Mouse (Mus musculus): ENCODE results near the gene Msantd2. TPM values are rescaled to one million over a fixed set of nuclear protein-coding genes. Genes with fewer than 3 reads are reported as not detected.

Msantd2 gene
- polyA plus RNA-seq (2016; fragmentation: Nextera tagmentation; extraction: Ambion mirVana) = 21.7 and 28.2 TPM in 2 replicates

- peak within 1 kb of the TSS; percentile 99 for H3K9ac ChIP-seq
- H3K36me3 ChIP-seq = peaks cover 2% of the 10 kb centered on the region
- H3K4me2 ChIP-seq = peak within 1 kb of the TSS; percentile 97
- H3K27me3 ChIP-seq (replicated peaks) = no peaks in the 10 kb centered on the region
- H3K4me1 ChIP-seq (replicated peaks) = peaks cover 15% of the 10 kb centered on the region
- WGBS = under 1% methylated on average over 43 of the region's 44 CpGs
- H3K9me3 ChIP-seq (replicated peaks) = peaks cover under 1% of the 10 kb centered on the region; the same call in 1 of the 2 replicates
- H3K4me3 ChIP-seq = peak within 1 kb of the TSS; percentile 99
- H3K27ac ChIP-seq (ENCODE audit: poor library complexity, severe bottlenecking) = peak within 1 kb of the TSS; percentile 98
- ATAC-seq (ENCODE audit: insufficient number of reproducible peaks, low FRiP score) = peak; percentile 95
Measured at GRCm38 (mm10) chr9:37488611-37489396, at the start of gene Msantd2. TSS of gene Msantd2 (plus strand) at chr9:37489319.

- no peak for ATAC-seq (ENCODE audit: insufficient number of reproducible peaks, low FRiP score)
- no peak overlapping the region for H3K4me3 ChIP-seq
- WGBS = under 1% methylated on average over 5 of the region's 5 CpGs
- H3K9ac ChIP-seq = no peak overlapping the region
- H3K27me3 ChIP-seq (replicated peaks) = peaks cover 69% of the 10 kb centered on the region
- H3K9me3 ChIP-seq (replicated peaks) = no peaks in the 10 kb centered on the region
- peaks cover 6% of the 10 kb centered on the region; the same call in 1 of the 2 replicates for H3K4me1 ChIP-seq (replicated peaks)
- no peaks in the 10 kb centered on the region for H3K36me3 ChIP-seq
- H3K4me2 ChIP-seq = no peak overlapping the region
- no peak overlapping the region for H3K27ac ChIP-seq (ENCODE audit: poor library complexity, severe bottlenecking)
Measured at GRCm38 (mm10) chr9:37452401-37452800, 36.7 kb upstream of the Msantd2 start.

GRCm38 (mm10) chr9:37453328-37453727 is 35.8 kb upstream of the Msantd2 start:
- Histone ChIP-seq H3K27me3 (replicated peaks) (peaks cover 78% of the 10 kb centered on the region), H3K4me2 (no peak overlapping the region), H3K4me1 (replicated peaks) (peaks cover 6% of the 10 kb centered on the region; the same call in 1 of the 2 replicates), H3K9me3 (replicated peaks) (no peaks in the 10 kb centered on the region), H3K4me3 (no peak overlapping the region), H3K36me3 (no peaks in the 10 kb centered on the region), H3K27ac (ENCODE audit: poor library complexity, severe bottlenecking) (no peak overlapping the region), H3K9ac (no peak overlapping the region)
- 38% methylated on average over 4 of the region's 4 CpGs for WGBS
- no peak for ATAC-seq (ENCODE audit: insufficient number of reproducible peaks, low FRiP score)

- H3K27ac ChIP-seq (ENCODE audit: poor library complexity, severe bottlenecking) = no peak overlapping the region
- WGBS = 20% methylated on average over 6 of the region's 6 CpGs
- no peak overlapping the region for H3K9ac ChIP-seq
- no peak overlapping the region for H3K4me3 ChIP-seq
- H3K4me2 ChIP-seq = no peak overlapping the region
- no peaks in the 10 kb centered on the region for H3K36me3 ChIP-seq
- ATAC-seq (ENCODE audit: insufficient number of reproducible peaks, low FRiP score) = no peak
- peaks cover 84% of the 10 kb centered on the region for H3K27me3 ChIP-seq (replicated peaks)
- H3K9me3 ChIP-seq (replicated peaks) = no peaks in the 10 kb centered on the region
- H3K4me1 ChIP-seq (replicated peaks) = peaks cover 6% of the 10 kb centered on the region; the same call in 1 of the 2 replicates
Measured at GRCm38 (mm10) chr9:37454011-37454492, 35.1 kb upstream of the Msantd2 start.

- no peaks in the 10 kb centered on the region for H3K36me3 ChIP-seq
- H3K9ac ChIP-seq = no peak overlapping the region
- H3K27ac ChIP-seq (ENCODE audit: poor library complexity, severe bottlenecking) = no peak overlapping the region
- ATAC-seq (ENCODE audit: insufficient number of reproducible peaks, low FRiP score) = no peak
- peaks cover 91% of the 10 kb centered on the region for H3K27me3 ChIP-seq (replicated peaks)
- peaks cover 6% of the 10 kb centered on the region; the same call in 1 of the 2 replicates for H3K4me1 ChIP-seq (replicated peaks)
- 14% methylated on average over 3 of the region's 3 CpGs for WGBS
- no peaks in the 10 kb centered on the region for H3K9me3 ChIP-seq (replicated peaks)
- no peak overlapping the region for H3K4me2 ChIP-seq
- H3K4me3 ChIP-seq = no peak overlapping the region
Measured at GRCm38 (mm10) chr9:37454991-37455390, 34.1 kb upstream of the Msantd2 start.

- peak overlapping the region; percentile 68; the same call in 1 of the 2 replicates for H3K4me2 ChIP-seq
- H3K27ac ChIP-seq (ENCODE audit: poor library complexity, severe bottlenecking) = no peak overlapping the region
- no peaks in the 10 kb centered on the region for H3K36me3 ChIP-seq
- 3% methylated on average over 8 of the region's 8 CpGs for WGBS
- ATAC-seq (ENCODE audit: insufficient number of reproducible peaks, low FRiP score) = no peak
- H3K27me3 ChIP-seq (replicated peaks) = peaks cover 93% of the 10 kb centered on the region
- no peaks in the 10 kb centered on the region for H3K9me3 ChIP-seq (replicated peaks)
- H3K4me1 ChIP-seq (replicated peaks) = peaks cover 13% of the 10 kb centered on the region
- H3K4me3 ChIP-seq = no peak overlapping the region
- no peak overlapping the region for H3K9ac ChIP-seq
Measured at GRCm38 (mm10) chr9:37455868-37456267, 33.3 kb upstream of the Msantd2 start.

- no peaks in the 10 kb centered on the region for H3K36me3 ChIP-seq
- peak overlapping the region; percentile 35 for H3K4me3 ChIP-seq
- no peaks in the 10 kb centered on the region for H3K9me3 ChIP-seq (replicated peaks)
- H3K4me2 ChIP-seq = peak overlapping the region; percentile 68
- H3K27me3 ChIP-seq (replicated peaks) = peaks cover 95% of the 10 kb centered on the region
- no peak overlapping the region for H3K27ac ChIP-seq (ENCODE audit: poor library complexity, severe bottlenecking)
- 0% methylated on average over 20 of the region's 20 CpGs for WGBS
- H3K4me1 ChIP-seq (replicated peaks) = peaks cover 13% of the 10 kb centered on the region
- 0 out of 2 replicates have a peak overlapping the region, but pooled peaks have one; percentile 12 for H3K9ac ChIP-seq
- no peak for ATAC-seq (ENCODE audit: insufficient number of reproducible peaks, low FRiP score)
Measured at GRCm38 (mm10) chr9:37456481-37456910, 32.6 kb upstream of the Msantd2 start.

GRCm38 (mm10) chr9:37457151-37457550 is 32.0 kb upstream of the Msantd2 start:
- H3K9ac ChIP-seq = no peak overlapping the region
- no peaks in the 10 kb centered on the region for H3K36me3 ChIP-seq
- no peak for ATAC-seq (ENCODE audit: insufficient number of reproducible peaks, low FRiP score)
- H3K27ac ChIP-seq (ENCODE audit: poor library complexity, severe bottlenecking) = no peak overlapping the region
- no peaks in the 10 kb centered on the region for H3K9me3 ChIP-seq (replicated peaks)
- H3K4me2 ChIP-seq = peak overlapping the region; percentile 68
- H3K27me3 ChIP-seq (replicated peaks) = peaks cover 96% of the 10 kb centered on the region
- WGBS = 51% methylated on average over 1 of the region's 1 CpGs
- H3K4me1 ChIP-seq (replicated peaks) = peaks cover 13% of the 10 kb centered on the region
- H3K4me3 ChIP-seq = no peak overlapping the region

GRCm38 (mm10) chr9:37459665-37460042 is 29.5 kb upstream of the Msantd2 start:
- Histone ChIP-seq H3K4me2 (peak overlapping the region; percentile 92), H3K36me3 (no peaks in the 10 kb centered on the region), H3K27ac (ENCODE audit: poor library complexity, severe bottlenecking) (no peak overlapping the region), H3K27me3 (replicated peaks) (peaks cover 91% of the 10 kb centered on the region), H3K4me3 (peak overlapping the region; percentile 51), H3K9me3 (replicated peaks) (no peaks in the 10 kb centered on the region), H3K4me1 (replicated peaks) (peaks cover 13% of the 10 kb centered on the region), H3K9ac (no peak overlapping the region)
- no peak for ATAC-seq (ENCODE audit: insufficient number of reproducible peaks, low FRiP score)
- 3% methylated on average over 9 of the region's 9 CpGs for WGBS

- H3K4me1 ChIP-seq (replicated peaks) = peaks cover 13% of the 10 kb centered on the region
- H3K27me3 ChIP-seq (replicated peaks) = peaks cover 84% of the 10 kb centered on the region
- H3K9me3 ChIP-seq (replicated peaks) = no peaks in the 10 kb centered on the region
- H3K4me2 ChIP-seq = peak overlapping the region; percentile 92
- no peaks in the 10 kb centered on the region for H3K36me3 ChIP-seq
- peak overlapping the region; percentile 11 for H3K9ac ChIP-seq
- WGBS = under 1% methylated on average over 79 of the region's 81 CpGs
- ATAC-seq (ENCODE audit: insufficient number of reproducible peaks, low FRiP score) = peak; percentile 43
- no peak overlapping the region for H3K27ac ChIP-seq (ENCODE audit: poor library complexity, severe bottlenecking)
- H3K4me3 ChIP-seq = peak overlapping the region; percentile 51
Measured at GRCm38 (mm10) chr9:37460043-37460960, 28.8 kb upstream of the Msantd2 start.

- no peak for ATAC-seq (ENCODE audit: insufficient number of reproducible peaks, low FRiP score)
- Histone ChIP-seq H3K36me3 (no peaks in the 10 kb centered on the region), H3K9me3 (replicated peaks) (no peaks in the 10 kb centered on the region), H3K27me3 (replicated peaks) (peaks cover 78% of the 10 kb centered on the region), H3K27ac (ENCODE audit: poor library complexity, severe bottlenecking) (no peak overlapping the region), H3K4me2 (peak overlapping the region; percentile 92), H3K4me3 (peak overlapping the region; percentile 51), H3K4me1 (replicated peaks) (peaks cover 13% of the 10 kb centered on the region), H3K9ac (peak overlapping the region; percentile 11; the same call in 1 of the 2 replicates)
- 9% methylated on average over 5 of the region's 5 CpGs for WGBS
Measured at GRCm38 (mm10) chr9:37460961-37461340, 28.2 kb upstream of the Msantd2 start.

Data from heart, embryonic 12.5 days (tissue).